ENCODE assay signal across 8 mouse cellular contexts in the genomic region with DNA sequence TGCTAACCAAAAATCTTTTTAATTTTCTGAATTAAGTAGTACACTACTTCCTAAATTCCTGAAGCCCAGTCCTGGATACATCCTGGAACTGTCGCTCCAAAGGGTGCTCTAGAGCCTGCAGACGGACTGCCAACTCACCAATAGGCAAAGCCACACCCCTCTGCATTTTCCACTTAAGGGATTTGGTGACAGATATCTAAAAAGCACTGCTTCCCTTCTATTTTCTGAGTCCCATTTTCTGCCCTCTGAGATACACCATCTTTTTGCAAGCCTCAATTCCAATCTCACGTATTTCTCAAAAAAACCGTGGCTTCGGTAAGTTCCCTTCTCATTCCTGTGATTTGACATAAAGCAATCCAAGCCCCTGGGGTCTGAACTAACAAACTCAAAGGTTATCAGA. TPM values are rescaled to one million over a fixed set of nuclear protein-coding genes. Genes with fewer than 3 reads are reported as not detected.
A peak's percentile ranks its signal among the peaks of the same experiment; 100 is the strongest.
DNase-seq lines count a peak whose midpoint lies in the region; ATAC-seq and TF ChIP-seq lines count a peak whose summit lies in the region.

No protein-coding gene starts in this region.

- peak overlapping the region; percentile 95 for H3K27ac ChIP-seq in gastrocnemius, adult 2 months
- H3K27ac ChIP-seq in MEL (ENCODE audit: control insufficient read depth, low read depth, low read length), result peak overlapping the region; percentile 90
- peak overlapping the region; percentile 82 for H3K27ac ChIP-seq in stomach, embryonic 14.5 days (ENCODE audit: low read length)

- no peak for TF ChIP-seq RAD21 in MEL (IDR thresholded peaks at IDR 0.05; ENCODE audit: low read depth, low read length)

- intact Hi-C loops in gastrocnemius, adult 2 months (cut with DNase I), result no loop called here

- DNase-seq in gastrocnemius, adult 2 months, result no peak
- DNase-seq in gastrocnemius, postnatal 4 days (ENCODE audit: low spot score in 2 of 2), result no peak
- peak; percentile 77 for DNase-seq in MEL (ENCODE audit: low read depth, low spot score)
- no peak for DNase-seq in lung, adult 2 months
- no peak for DNase-seq in gastrocnemius, adult 8-10 months (ENCODE audit: low spot score in 2 of 2)
- DNase-seq in cerebellum, postnatal 25 days, result no peak

- no peak for TF ChIP-seq EP300 in MEL (IDR thresholded peaks at IDR 0.05; ENCODE audit: low read depth in 1 of 2, low read length in 2 of 2)

- no peak for TF ChIP-seq POLR2A in MEL (IDR thresholded peaks at IDR 0.05; ENCODE audit: control insufficient read depth in 1 of 2, insufficient read depth in 1 of 2, low read depth in 1 of 2, low read length in 2 of 2, poor library complexity in 1 of 2)
- TF ChIP-seq POLR2A in lung, adult 2 months (IDR thresholded peaks at IDR 0.05; ENCODE audit: borderline replicate concordance, extremely low read depth, low read depth, low read length), result no peak

- peak overlapping the region; percentile 71 for H3K4me2 ChIP-seq in stomach, embryonic 14.5 days (replicated peaks; ENCODE audit: low read depth, low read length)

- peaks cover 4 to 7% of the 10 kb centered on the region in 2 experiments for H3K36me3 ChIP-seq in MEL (ENCODE audit: control insufficient read depth in 1 of 2, insufficient read depth in 2 of 2, low read length in 2 of 2)
- H3K36me3 ChIP-seq in stomach, embryonic 14.5 days (ENCODE audit: control insufficient read depth, insufficient read depth, low read length), result peaks cover 9% of the 10 kb centered on the region; the same call in 1 of the 2 replicates

- H3K4me1 ChIP-seq in MEL (ENCODE audit: control insufficient read depth in 1 of 2, insufficient read depth in 2 of 2, low read length in 2 of 2), result peaks cover 0 to 9% of the 10 kb centered on the region in 2 experiments; a peak in 2 of 4 replicates
- peaks cover 4% of the 10 kb centered on the region; the same call in 1 of the 2 replicates for H3K4me1 ChIP-seq in lung, adult 2 months (ENCODE audit: control insufficient read depth, insufficient read depth, low read length)
- peaks cover 7% of the 10 kb centered on the region; the same call in 1 of the 2 replicates for H3K4me1 ChIP-seq in stomach, embryonic 14.5 days (ENCODE audit: control insufficient read depth, insufficient read depth, low read length)

- H3K9me3 ChIP-seq in MEL (replicated peaks; ENCODE audit: insufficient read depth, low read length), result no peaks in the 10 kb centered on the region
- H3K9me3 ChIP-seq in stomach, embryonic 14.5 days (ENCODE audit: control insufficient read depth, low read depth, low read length), result no peaks in the 10 kb centered on the region

- WGBS in lung, adult 2 months, result 0% methylated on average over 5 of the region's 5 CpGs
- 1% methylated on average over 5 of the region's 5 CpGs for WGBS in stomach, embryonic 14.5 days

- peak overlapping the region; percentile 99 for H3K9ac ChIP-seq in MEL (ENCODE audit: control insufficient read depth, low read depth, low read length, poor library complexity, severe bottlenecking)
- H3K9ac ChIP-seq in stomach, embryonic 14.5 days (replicated peaks; ENCODE audit: low read depth, low read length), result peak overlapping the region; percentile 67

- peaks cover 26% of the 10 kb centered on the region for H3K79me2 ChIP-seq in MEL (ENCODE audit: control insufficient read depth, insufficient read depth, low read length, poor library complexity)

- peak; percentile 27 for ATAC-seq in granulocyte monocyte progenitor cell, adult 5-6 weeks (replicated peaks; ENCODE audit: poor library complexity, severe bottlenecking)
- ATAC-seq in stomach, embryonic 14.5 days (ENCODE audit: insufficient number of reproducible peaks, insufficient read depth, low FRiP score, low read depth), result no peak

- H3K4me3 ChIP-seq in gastrocnemius, adult 2 months, result peak overlapping the region; percentile 76
- H3K4me3 ChIP-seq in MEL (ENCODE audit: control insufficient read depth in 1 of 2, insufficient read depth in 1 of 2, low read depth in 2 of 2, low read length in 2 of 2), result peak overlapping the region; percentile 64 to 100
- peak overlapping the region; percentile 100 for H3K4me3 ChIP-seq in lung, adult 2 months (replicated peaks; ENCODE audit: extremely low read depth, low read depth, low read length)
- H3K4me3 ChIP-seq in stomach, embryonic 14.5 days (ENCODE audit: low read depth, low read length), result peak overlapping the region; percentile 75

- no peaks in the 10 kb centered on the region for H3K27me3 ChIP-seq in MEL (ENCODE audit: control insufficient read depth in 1 of 2, insufficient read depth in 2 of 2, low read length in 2 of 2)
- no peaks in the 10 kb centered on the region for H3K27me3 ChIP-seq in stomach, embryonic 14.5 days (ENCODE audit: control insufficient read depth, insufficient read depth, low read length)

- no peak for TF ChIP-seq CTCF in gastrocnemius, adult 2 months (IDR thresholded peaks at IDR 0.05)
- no peak for TF ChIP-seq CTCF in MEL (IDR thresholded peaks at IDR 0.05 in 2 of 3, conservative IDR thresholded peaks at IDR 0.05 in 1 of 3; ENCODE audit: control insufficient read depth in 1 of 3, insufficient read depth in 1 of 3, low read depth in 2 of 3, low read length in 3 of 3, poor library complexity in 1 of 3, severe bottlenecking in 1 of 3)
- TF ChIP-seq CTCF in lung, adult 2 months (IDR thresholded peaks at IDR 0.05; ENCODE audit: insufficient read depth, low read length), result no peak

TF ChIP-seq in MEL, 35 proteins besides CTCF, POLR2A, EP300 and RAD21:
- TF ChIP-seq ETS1 (IDR thresholded peaks at IDR 0.05; ENCODE audit: low read depth, low read length) (0 out of 2 replicates have a peak, but pooled peaks have one; percentile 8), TBP (IDR thresholded peaks at IDR 0.05; ENCODE audit: low read depth, low read length) (0 out of 2 replicates have a peak, but pooled peaks have one; percentile 39), GABPA (IDR thresholded peaks at IDR 0.05; ENCODE audit: low read depth, low read length) (no peak), USF2 (IDR thresholded peaks at IDR 0.05; ENCODE audit: borderline replicate concordance in 1 of 2, insufficient read depth in 1 of 2, low read depth in 1 of 2, low read length in 2 of 2) (no peak), CHD1 (IDR thresholded peaks at IDR 0.05; ENCODE audit: low read depth, low read length) (0 out of 2 replicates have a peak, but pooled peaks have one; percentile 83)

RNA-seq across cellular contexts. Expression of gene Ostc, which starts 0.7 kb away (rescaled TPM):
- total RNA-seq in gastrocnemius, adult 2 months (2021), result 10 to 100 TPM; 27.9 to 37.7 TPM
- total RNA-seq in gastrocnemius, postnatal 4 days (2021), result 10 to 100 TPM; 94.0 to 97.5 TPM
- 185 and 196 TPM in 2 replicates for total RNA-seq in MEL (2012; rRNA removed)
- polyA plus RNA-seq in MEL (2012; ENCODE audit: insufficient read depth in 1 of 2, insufficient read length in 2 of 2, low read depth in 1 of 2, low replicate concordance in 2 of 2, missing spikeins in 1 of 2), result 100 to 1,000 TPM in 1 of 2 experiments, not detected in 1; 199 TPM
- total RNA-seq in granulocyte monocyte progenitor cell, adult 5-6 weeks (2014; fragmentation: Nextera tagmentation), result 261 and 276 TPM in 2 replicates
- 302 and 356 TPM in 2 replicates for total RNA-seq in granulocyte monocyte progenitor cell, adult 5-6 weeks (2017)
- 29.2 and 43.9 TPM in 2 replicates for polyA plus RNA-seq in lung, adult 2 months (2012; rRNA removed)
- 374 and 385 TPM in 2 replicates for polyA plus RNA-seq in stomach, embryonic 14.5 days (2014; fragmentation: Nextera tagmentation; extraction: Ambion mirVana)
- total RNA-seq in gastrocnemius, adult 8-10 months (2022), result 10 to 100 TPM; 20.6 to 25.0 (median 23.4) TPM

RNA-seq across cellular contexts. Expression of gene Rpl34, which starts 21.7 kb away (rescaled TPM):
- 100 to 1,000 TPM; 312 to 382 TPM for total RNA-seq in gastrocnemius, adult 2 months (2021)
- total RNA-seq in gastrocnemius, postnatal 4 days (2021), result 100 to 1,000 TPM; 708 to 806 TPM
- total RNA-seq in MEL (2012; rRNA removed), result 1,619 and 1,639 TPM in 2 replicates
- polyA plus RNA-seq in MEL (2012; ENCODE audit: insufficient read depth in 1 of 2, insufficient read length in 2 of 2, low read depth in 1 of 2, low replicate concordance in 2 of 2, missing spikeins in 1 of 2), result 100 to 1,000 TPM; 451 to 895 TPM
- 2,558 and 2,686 TPM in 2 replicates for total RNA-seq in granulocyte monocyte progenitor cell, adult 5-6 weeks (2014; fragmentation: Nextera tagmentation)
- 2,815 and 3,056 TPM in 2 replicates for total RNA-seq in granulocyte monocyte progenitor cell, adult 5-6 weeks (2017)
- polyA plus RNA-seq in lung, adult 2 months (2012; rRNA removed), result 813 and 1,105 TPM in 2 replicates
- 1,021 and 1,133 TPM in 2 replicates for polyA plus RNA-seq in stomach, embryonic 14.5 days (2014; fragmentation: Nextera tagmentation; extraction: Ambion mirVana)
- 100 to 1,000 TPM; 314 to 367 (median 338) TPM for total RNA-seq in gastrocnemius, adult 8-10 months (2022)
